Mouse (Mus musculus): ENCODE results near the gene Zfp992. TPM values are rescaled to one million over a fixed set of nuclear protein-coding genes. Genes with fewer than 3 reads are reported as not detected.
"Not testable (repeated sequence)": the region's sequence is repeated elsewhere in the genome, so short reads cannot be mapped to it uniquely, and the experiment has no call there.

The Zfp992 gene
- polyA plus RNA-seq, 2 experiments, result 2.1 to 2.9 TPM

DNA sequence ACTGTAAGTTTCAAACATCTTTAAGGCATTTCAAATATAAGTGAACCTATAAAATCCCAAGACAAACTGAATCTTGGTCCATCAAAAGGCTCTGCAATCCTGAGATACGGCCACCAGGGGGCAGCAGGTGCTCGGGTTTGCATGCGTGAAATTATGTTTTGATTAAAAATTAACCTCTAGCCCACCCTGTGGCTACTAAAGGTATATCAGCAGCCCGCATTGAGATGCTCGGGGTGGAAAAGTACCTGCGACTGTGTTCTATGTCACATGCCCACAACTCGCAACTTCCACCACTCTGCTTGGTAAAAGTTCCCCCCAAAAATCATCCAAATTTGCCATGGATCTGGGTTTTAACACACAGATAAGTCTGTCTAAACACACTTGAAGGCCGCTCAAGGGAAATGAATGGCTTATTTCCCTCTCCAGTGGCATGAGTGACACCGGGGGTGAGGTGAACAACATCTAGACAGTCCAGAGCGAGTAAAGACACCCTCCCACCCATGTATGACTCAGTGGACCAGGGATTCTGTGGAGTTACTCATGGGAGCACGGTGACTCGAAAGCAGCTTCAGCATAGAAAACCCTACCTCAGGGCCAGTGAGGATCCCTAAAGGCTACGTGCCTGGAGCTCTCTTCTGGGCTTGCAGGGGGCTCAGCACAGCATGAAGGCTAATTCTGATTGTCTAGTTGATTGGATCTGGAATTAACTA, 34.9 kb downstream of the Zfp992 start:
- TF ChIP-seq CTCF (IDR thresholded peaks at IDR 0.05; ENCODE audit: low read depth), result peak; percentile 50
- not testable (repeated sequence) for H3K27me3 ChIP-seq (ENCODE audit: control insufficient read depth, insufficient read depth, low read length); H3K36me3 ChIP-seq (replicated peaks; ENCODE audit: control insufficient read depth, insufficient read depth, low read depth); H3K4me3 ChIP-seq (ENCODE audit: insufficient read depth in 1 of 2, low read depth in 2 of 2, low read length in 2 of 2); H3K27ac ChIP-seq; H3K4me2 ChIP-seq (ENCODE audit: low read depth); H3K4me1 ChIP-seq (replicated peaks; ENCODE audit: control insufficient read depth in 2 of 2, insufficient read depth in 2 of 2, low read length in 1 of 2); H3K9ac ChIP-seq (replicated peaks); DNase-seq (ENCODE audit: low read depth in 3 of 3, low spot score in 3 of 3)
- peaks cover 28% of the 10 kb centered on the region for H3K9me3 ChIP-seq (ENCODE audit: control insufficient read depth, low read length)
- 55% methylated on average over 13 of the region's 13 CpGs for WGBS (ENCODE audit: insufficient replicate concordance)
- ATAC-seq (ENCODE audit: insufficient read depth), result peak; percentile 52

- not testable (repeated sequence) for H3K9ac ChIP-seq (replicated peaks); H3K27me3 ChIP-seq (ENCODE audit: control insufficient read depth, insufficient read depth, low read length); H3K4me3 ChIP-seq (ENCODE audit: insufficient read depth in 1 of 2, low read depth in 2 of 2, low read length in 2 of 2); H3K27ac ChIP-seq; H3K36me3 ChIP-seq (replicated peaks; ENCODE audit: control insufficient read depth, insufficient read depth, low read depth); H3K4me1 ChIP-seq (replicated peaks; ENCODE audit: control insufficient read depth in 2 of 2, insufficient read depth in 2 of 2, low read length in 1 of 2); ATAC-seq (ENCODE audit: insufficient read depth); H3K4me2 ChIP-seq (ENCODE audit: low read depth); DNase-seq (ENCODE audit: low read depth in 3 of 3, low spot score in 3 of 3)
- peaks cover 25% of the 10 kb centered on the region for H3K9me3 ChIP-seq (ENCODE audit: control insufficient read depth, low read length)
These were observed 35.9 kb downstream of the Zfp992 start for GRCm38 (mm10) chr4:146484676-146485075.

DNA sequence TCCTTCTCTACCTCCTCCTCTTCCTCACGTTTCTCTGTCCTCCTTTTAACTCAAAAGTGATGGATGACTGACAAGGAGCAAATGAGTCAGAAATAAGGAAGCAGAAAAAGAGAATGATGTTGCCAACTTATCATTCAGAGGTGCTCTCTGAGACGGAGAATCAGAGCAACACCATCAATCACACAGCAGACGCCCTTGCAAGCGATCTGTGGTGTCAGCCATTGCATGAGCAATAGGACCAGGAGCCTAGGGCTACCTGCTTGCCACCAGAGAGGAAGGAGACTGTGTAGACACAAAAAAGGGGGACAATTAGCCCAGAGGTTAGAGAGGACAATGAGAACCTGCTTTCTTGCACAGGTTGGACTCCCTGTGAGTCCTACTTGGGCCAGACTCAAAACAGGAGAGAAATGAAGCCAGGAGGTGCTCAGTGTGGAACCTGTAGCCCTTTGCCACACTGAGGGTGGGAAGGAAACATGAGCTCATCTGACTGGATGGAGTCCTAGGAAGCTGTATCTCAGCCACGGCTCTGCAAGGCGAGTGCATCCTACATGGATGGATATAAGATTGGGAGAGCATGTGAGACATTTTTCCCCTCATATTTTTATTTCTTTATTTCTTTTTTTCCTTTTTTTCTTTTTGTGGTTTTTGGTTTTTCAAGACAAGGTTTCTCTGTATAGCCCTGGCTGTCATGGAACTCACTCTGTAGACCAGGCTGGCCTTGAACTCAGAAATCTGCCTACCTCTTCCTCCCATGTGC, 36.5 kb downstream of the Zfp992 start:
- not testable (repeated sequence) for H3K4me1 ChIP-seq (replicated peaks; ENCODE audit: control insufficient read depth in 2 of 2, insufficient read depth in 2 of 2, low read length in 1 of 2); H3K27me3 ChIP-seq (ENCODE audit: control insufficient read depth, insufficient read depth, low read length)

DNA sequence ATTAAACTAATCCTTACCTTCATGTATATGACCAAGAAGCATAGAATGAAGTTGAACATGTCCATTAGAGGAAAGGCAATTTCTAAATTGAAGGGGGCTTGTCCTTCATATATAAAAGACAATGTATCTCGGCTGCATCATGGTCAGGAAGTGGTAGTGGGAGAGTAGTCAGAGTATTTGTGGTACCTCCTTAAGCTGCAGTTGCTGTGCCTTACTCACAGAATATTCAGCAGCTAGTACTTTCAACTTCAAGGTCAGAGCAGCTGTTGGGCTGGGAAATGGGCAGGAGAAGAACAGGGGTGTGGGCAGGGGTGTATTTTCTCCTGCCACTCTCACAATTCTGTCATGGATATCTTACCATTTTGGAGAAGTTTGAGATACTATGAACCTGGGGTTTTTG, 37.9 kb downstream of the Zfp992 start:
- DNase-seq (ENCODE audit: low read depth in 3 of 3, low spot score in 3 of 3); H3K27ac ChIP-seq; ATAC-seq (ENCODE audit: insufficient read depth); H3K9ac ChIP-seq (replicated peaks); H3K4me2 ChIP-seq (ENCODE audit: low read depth); H3K4me3 ChIP-seq (ENCODE audit: insufficient read depth in 1 of 2, low read depth in 2 of 2, low read length in 2 of 2); H3K4me1 ChIP-seq (replicated peaks; ENCODE audit: control insufficient read depth in 2 of 2, insufficient read depth in 2 of 2, low read length in 1 of 2); H3K27me3 ChIP-seq (ENCODE audit: control insufficient read depth, insufficient read depth, low read length); H3K36me3 ChIP-seq (replicated peaks; ENCODE audit: control insufficient read depth, insufficient read depth, low read depth): not testable (repeated sequence)
- 36% methylated on average over 1 of the region's 1 CpGs for WGBS (ENCODE audit: insufficient replicate concordance)
- peaks cover 16% of the 10 kb centered on the region for H3K9me3 ChIP-seq (ENCODE audit: control insufficient read depth, low read length)

More for the DNA sequence above, 36.5 kb downstream of the Zfp992 start:
- WGBS (ENCODE audit: insufficient replicate concordance), result 51% methylated on average over 6 of the region's 6 CpGs
- DNase-seq (ENCODE audit: low read depth in 3 of 3, low spot score in 3 of 3); H3K4me3 ChIP-seq (ENCODE audit: insufficient read depth in 1 of 2, low read depth in 2 of 2, low read length in 2 of 2); H3K36me3 ChIP-seq (replicated peaks; ENCODE audit: control insufficient read depth, insufficient read depth, low read depth); H3K4me2 ChIP-seq (ENCODE audit: low read depth); ATAC-seq (ENCODE audit: insufficient read depth); H3K27ac ChIP-seq; H3K9ac ChIP-seq (replicated peaks): not testable (repeated sequence)
- H3K9me3 ChIP-seq (ENCODE audit: control insufficient read depth, low read length), result peaks cover 24% of the 10 kb centered on the region

- not testable (repeated sequence) for H3K27me3 ChIP-seq (ENCODE audit: control insufficient read depth, insufficient read depth, low read length)
- 50% methylated on average over 4 of the region's 4 CpGs for WGBS (ENCODE audit: insufficient replicate concordance)
These were observed 40.4 kb downstream of the Zfp992 start for GRCm38 (mm10) chr4:146489196-146489595.

DNA sequence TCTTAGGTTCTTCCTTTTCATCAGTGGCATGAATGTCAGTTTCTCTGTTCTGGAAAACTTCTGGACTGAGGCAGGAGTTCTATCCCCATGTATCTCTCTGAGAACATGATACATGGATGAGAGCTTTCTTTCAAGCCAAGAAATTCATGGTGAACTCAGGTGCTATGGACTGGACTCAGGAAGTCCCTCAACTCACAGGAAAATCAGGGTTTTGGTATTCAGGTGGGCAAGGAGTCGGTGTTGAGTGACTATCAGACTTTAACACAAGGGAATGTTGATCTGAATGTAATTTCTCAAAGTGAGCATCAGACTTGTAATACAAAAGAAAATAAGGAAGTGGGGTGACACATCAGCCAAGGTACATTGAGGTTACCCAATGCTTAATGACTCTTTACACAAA, 43.2 kb downstream of the Zfp992 start:
- not testable (repeated sequence) for H3K36me3 ChIP-seq (replicated peaks; ENCODE audit: control insufficient read depth, insufficient read depth, low read depth); ATAC-seq (ENCODE audit: insufficient read depth); DNase-seq (ENCODE audit: low read depth in 3 of 3, low spot score in 3 of 3); H3K4me3 ChIP-seq (ENCODE audit: insufficient read depth in 1 of 2, low read depth in 2 of 2, low read length in 2 of 2); H3K27me3 ChIP-seq (ENCODE audit: control insufficient read depth, insufficient read depth, low read length); H3K9ac ChIP-seq (replicated peaks); H3K4me2 ChIP-seq (ENCODE audit: low read depth); H3K9me3 ChIP-seq (ENCODE audit: control insufficient read depth, low read length); H3K27ac ChIP-seq; H3K4me1 ChIP-seq (replicated peaks; ENCODE audit: control insufficient read depth in 2 of 2, insufficient read depth in 2 of 2, low read length in 1 of 2)
- WGBS (ENCODE audit: insufficient replicate concordance), result 47% methylated on average over 1 of the region's 1 CpGs

More at GRCm38 (mm10) chr4:146489196-146489595, 40.4 kb downstream of the Zfp992 start:
- H3K4me1 ChIP-seq (replicated peaks; ENCODE audit: control insufficient read depth in 2 of 2, insufficient read depth in 2 of 2, low read length in 1 of 2); H3K4me3 ChIP-seq (ENCODE audit: insufficient read depth in 1 of 2, low read depth in 2 of 2, low read length in 2 of 2); H3K27ac ChIP-seq; H3K9ac ChIP-seq (replicated peaks); ATAC-seq (ENCODE audit: insufficient read depth); H3K36me3 ChIP-seq (replicated peaks; ENCODE audit: control insufficient read depth, insufficient read depth, low read depth); H3K4me2 ChIP-seq (ENCODE audit: low read depth); DNase-seq (ENCODE audit: low read depth in 3 of 3, low spot score in 3 of 3): not testable (repeated sequence)
- peaks cover 12% of the 10 kb centered on the region for H3K9me3 ChIP-seq (ENCODE audit: control insufficient read depth, low read length)

All from liver, embryonic 14.5 days (tissue).